Mouse (Mus musculus) frontal cortex, adult (tissue): ENCODE results near the gene 4930469K13Rik.
"Not testable (repeated sequence)": the region's sequence is repeated elsewhere in the genome, so short reads cannot be mapped to it uniquely, and the experiment has no call there.

Experiments used
- ATAC-seq: cut with Nextera tagmentation; 2 replicates; pipeline ENCODE4 v1.9.2; 2017; ENCODE audit warnings: mild to moderate bottlenecking, moderate library complexity, mixed read lengths; ENCODE audit not compliant: low TSS enrichment

4930469K13Rik gene

GRCm38 (mm10) chr11:34098422-34098821 is at the start of gene 4930469K13Rik:
Gene 4930469K13Rik (minus strand): TSS chr11:34098554.
- ATAC-seq = 0 out of 2 replicates have a peak, but pooled peaks have one; percentile 38

GRCm38 (mm10) chr11:34146934-34147333 is 48.6 kb upstream of the 4930469K13Rik start:
- no peak for ATAC-seq

GRCm38 (mm10) chr11:34144421-34144820 is 46.1 kb upstream of the 4930469K13Rik start:
- no peak for ATAC-seq

- no peak for ATAC-seq
Observed at GRCm38 (mm10) chr11:34143984-34144383, 45.6 kb upstream of the 4930469K13Rik start.

GRCm38 (mm10) chr11:34139296-34139695 is 40.9 kb upstream of the 4930469K13Rik start:
- ATAC-seq = no peak

GRCm38 (mm10) chr11:34128412-34128811 is 30.1 kb upstream of the 4930469K13Rik start:
- ATAC-seq = no peak

GRCm38 (mm10) chr11:34125727-34126126 is 27.4 kb upstream of the 4930469K13Rik start:
- ATAC-seq = not testable (repeated sequence)

GRCm38 (mm10) chr11:34124852-34125251 is 26.5 kb upstream of the 4930469K13Rik start:
- no peak for ATAC-seq

GRCm38 (mm10) chr11:34123147-34123546 is 24.8 kb upstream of the 4930469K13Rik start:
- ATAC-seq = peak; percentile 77; the same call in 1 of the 2 replicates

GRCm38 (mm10) chr11:34118319-34118718 is 20.0 kb upstream of the 4930469K13Rik start:
- ATAC-seq = peak; percentile 74

GRCm38 (mm10) chr11:34117581-34117980 is 19.2 kb upstream of the 4930469K13Rik start:
- no peak for ATAC-seq

GRCm38 (mm10) chr11:34116572-34117135 is 18.3 kb upstream of the 4930469K13Rik start:
- ATAC-seq = 0 out of 2 replicates have a peak, but pooled peaks have one; percentile 27

GRCm38 (mm10) chr11:34113760-34114159 is 15.4 kb upstream of the 4930469K13Rik start:
- ATAC-seq = no peak

- peak; percentile 82 for ATAC-seq
Observed at GRCm38 (mm10) chr11:34112781-34113380, 14.5 kb upstream of the 4930469K13Rik start.

GRCm38 (mm10) chr11:34111940-34112339 is 13.6 kb upstream of the 4930469K13Rik start:
- ATAC-seq = no peak

GRCm38 (mm10) chr11:34109260-34109659 is 10.9 kb upstream of the 4930469K13Rik start:
- no peak for ATAC-seq

- ATAC-seq = no peak
Observed at GRCm38 (mm10) chr11:34104919-34105318, 6.6 kb upstream of the 4930469K13Rik start.

- no peak for ATAC-seq
Observed at GRCm38 (mm10) chr11:34101827-34102226, 3.5 kb upstream of the 4930469K13Rik start.

GRCm38 (mm10) chr11:34087064-34087463 is 11.3 kb downstream of the 4930469K13Rik start:
- no peak for ATAC-seq

- ATAC-seq = no peak
Observed at GRCm38 (mm10) chr11:34086164-34086751, 12.1 kb downstream of the 4930469K13Rik start.

- no peak for ATAC-seq
Observed at GRCm38 (mm10) chr11:34084639-34085038, 13.7 kb downstream of the 4930469K13Rik start.

- no peak for ATAC-seq
Observed at GRCm38 (mm10) chr11:34083795-34084194, 14.6 kb downstream of the 4930469K13Rik start.
